Mouse (Mus musculus) cerebellum, postnatal 10 days (tissue): ENCODE results near the gene Calhm2.

Source experiments
- DNase-seq, 2 experiments: peaks; one replicate each; pipeline ENCODE4 v3.0.0; 2021; ENCODE audit warnings: mixed read lengths in 2 of 2

Calhm2 gene

DNA sequence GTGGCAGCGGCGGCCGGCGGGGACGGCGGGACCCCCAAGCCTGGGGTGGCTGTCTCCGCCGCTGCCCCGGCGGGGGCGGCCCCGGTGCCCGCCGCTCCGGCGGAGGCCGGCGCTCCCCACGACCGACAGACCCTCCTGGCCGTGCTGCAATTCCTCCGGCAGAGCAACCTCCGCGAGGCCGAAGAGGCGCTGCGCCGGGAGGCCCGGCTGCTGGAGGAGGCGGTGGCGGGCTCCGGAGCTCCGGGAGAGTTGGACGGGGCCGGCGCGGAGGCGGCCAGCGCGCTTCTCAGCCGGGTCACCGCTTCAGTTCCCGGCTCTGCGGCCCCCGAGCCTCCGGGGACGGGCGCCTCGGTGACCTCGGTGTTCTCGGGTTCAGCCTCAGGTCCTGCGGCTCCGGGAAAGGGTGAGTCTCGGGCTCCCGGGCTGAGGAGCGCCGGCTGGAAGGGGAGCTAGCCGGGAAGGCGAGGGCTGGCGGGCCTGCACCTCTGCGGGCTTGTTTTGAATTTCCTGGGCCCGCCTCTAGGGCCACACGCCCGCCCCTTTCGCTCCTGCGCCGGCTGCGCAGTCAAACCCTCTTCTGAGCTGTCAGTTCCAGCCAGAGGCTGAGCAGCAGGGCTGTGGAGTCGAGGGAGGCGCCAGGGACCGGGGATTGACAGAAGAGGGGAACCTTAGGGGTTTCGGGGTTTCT, 70.0 kb downstream of the Calhm2 start:
- DNase-seq: peak; percentile 85 to 89

DNA sequence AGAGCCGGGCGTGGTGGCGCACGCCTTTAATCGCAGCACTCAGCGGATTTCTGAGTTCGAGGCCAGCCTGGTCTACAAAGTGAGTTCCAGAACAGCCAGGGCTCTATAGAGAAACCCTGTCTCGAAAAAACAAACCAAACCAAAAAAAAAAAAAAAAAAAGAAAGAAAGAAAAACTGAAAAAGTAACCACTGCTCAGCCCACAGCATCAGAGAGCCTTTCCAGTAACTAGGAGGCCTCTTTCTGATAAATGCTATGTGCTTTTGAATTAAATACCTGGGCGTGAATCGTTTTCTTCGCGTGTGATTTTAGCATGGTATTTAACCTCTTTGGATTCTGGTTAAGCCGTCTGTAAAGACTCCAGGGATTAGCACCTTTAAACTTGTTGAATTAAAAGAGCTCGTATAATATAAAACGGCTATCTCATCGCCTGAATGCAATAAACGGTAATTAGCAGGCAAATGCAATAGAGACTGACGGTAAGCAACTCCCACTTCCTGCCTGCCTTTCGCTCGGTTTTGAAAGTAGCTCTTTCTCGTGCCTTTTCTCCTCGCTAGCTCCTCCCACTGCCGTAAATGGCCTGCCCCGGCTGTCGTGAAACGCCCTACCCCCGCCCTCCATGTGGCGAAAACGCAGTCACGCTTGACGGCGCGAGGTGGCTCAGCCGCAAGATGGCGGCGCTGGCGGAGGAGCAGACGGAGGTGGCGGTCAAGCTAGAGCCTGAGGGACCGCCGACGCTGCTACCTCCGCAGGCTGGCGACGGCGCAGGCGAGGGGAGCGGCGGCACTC, 70.8 kb downstream of the Calhm2 start, which contains the start of gene Taf5:
Gene Taf5 (plus strand): TSS at position 651 of the 787 bp plus-strand sequence.
- peak; percentile 98 to 99 for DNase-seq

DNA sequence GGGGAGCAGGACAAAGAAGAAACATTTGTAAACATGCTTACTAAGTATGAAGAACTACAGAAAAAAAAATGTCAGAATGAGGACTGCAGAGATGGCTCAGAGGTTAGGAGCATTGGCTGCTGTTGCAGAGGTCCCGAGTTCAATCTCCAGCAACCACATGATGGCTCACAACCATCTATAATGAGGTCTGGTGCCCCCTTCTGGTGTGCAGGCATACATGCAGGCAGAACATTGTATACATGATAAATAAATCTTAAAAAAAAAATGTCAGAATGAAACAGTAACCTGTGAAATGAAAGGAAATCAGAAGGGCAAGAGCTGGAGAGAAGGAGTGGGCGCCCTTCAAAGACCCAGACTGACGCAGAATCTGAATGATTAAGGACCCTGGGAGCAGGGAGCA, 72.2 kb downstream of the Calhm2 start:
- DNase-seq: peak in 1 of 2 experiments; percentile 15

DNA sequence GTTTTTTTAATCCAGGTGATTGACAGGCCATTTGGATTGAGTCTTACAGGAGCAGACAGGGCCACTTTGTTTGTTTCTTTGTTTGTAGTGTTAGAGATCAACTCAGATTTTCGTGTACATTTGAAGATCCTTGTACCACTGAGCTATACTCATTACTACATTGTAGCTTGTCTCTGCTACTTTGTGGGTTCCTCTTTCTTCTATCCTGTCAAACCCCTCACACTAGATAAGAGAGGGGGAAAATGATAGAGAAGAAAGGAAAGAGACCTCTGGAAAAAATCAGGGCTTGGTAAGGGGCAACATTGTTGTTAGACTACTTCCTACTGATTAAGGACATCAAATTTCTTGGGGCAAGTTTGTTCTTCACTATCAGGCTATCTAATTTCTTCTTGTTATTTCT, 80.4 kb downstream of the Calhm2 start:
- DNase-seq: no peak
